Mouse (Mus musculus): Measurements from ENCODE around the gene Atad2b.
A peak's percentile ranks its signal among the peaks of the same experiment; 100 is the strongest.

GRCm38 (mm10) chr12:4916994-4917804 lies at the start of gene Atad2b:
- TF ChIP-seq CTCF (IDR thresholded peaks at IDR 0.05; ENCODE audit: low read depth) (peak; percentile 100), EP300 (IDR thresholded peaks at IDR 0.05; ENCODE audit: low read depth) (no peak)
